Mouse (Mus musculus) hindbrain, embryonic 15.5 days (tissue): Measurements from ENCODE around the gene Fanca. TPM values are rescaled to one million over a fixed set of nuclear protein-coding genes. Genes with fewer than 3 reads are reported as not detected.

Experiments used
- ATAC-seq: fragments of 200-750 bp; cut with Nextera tagmentation; 2 replicates; pipeline ENCODE4 v1.8.0; 2017; ENCODE audit warnings: low read depth, moderate number of reproducible peaks, moderate TSS enrichment; ENCODE audit not compliant: low FRiP score
- H3K27ac ChIP-seq: fragments of 300-500 bp; sonication (generic); replicated peaks from 2 replicates; pipeline ENCODE4 v1.5.1; 2015; ENCODE audit warnings: mild to moderate bottlenecking, inconsistent platforms
- H3K27me3 ChIP-seq: fragments of 300-500 bp; sonication (generic); 2 replicates; pipeline ENCODE4 v1.6.1; 2015; ENCODE audit warnings: control low read depth, inconsistent platforms
- H3K36me3 ChIP-seq: fragments of 300-500 bp; sonication (generic); 2 replicates; pipeline ENCODE4 v1.6.1; 2015; ENCODE audit warnings: control low read depth, inconsistent platforms
- H3K4me1 ChIP-seq: fragments of 300-500 bp; sonication (generic); replicated peaks from 2 replicates; pipeline ENCODE4 v1.6.1; 2015; ENCODE audit warnings: control low read depth, inconsistent platforms
- H3K4me2 ChIP-seq: fragments of 300-500 bp; sonication (generic); 2 replicates; pipeline ENCODE4 v1.6.1; 2015; ENCODE audit warnings: moderate library complexity, mild to moderate bottlenecking, inconsistent platforms
- H3K4me3 ChIP-seq: fragments of 300-500 bp; sonication (generic); 2 replicates; pipeline ENCODE4 v1.5.1; 2015; ENCODE audit warnings: mild to moderate bottlenecking, inconsistent platforms
- H3K9ac ChIP-seq: fragments of 300-500 bp; sonication (generic); 2 replicates; pipeline ENCODE4 v1.6.1; 2015; ENCODE audit warnings: inconsistent platforms
- H3K9me3 ChIP-seq: fragments of 300-500 bp; sonication (generic); 2 replicates; pipeline ENCODE4 v1.6.1; 2016; ENCODE audit warnings: control low read depth, inconsistent platforms
- WGBS: fragments of 180-500 bp; shearing (Covaris S2); methylation state at CpG from one replicate; pipeline ENCODE4 v1.1.7; 2015; 5-methylcytosine and 5-hydroxymethylcytosine counted together
- polyA plus RNA-seq: library from polyadenylated mRNA; unstranded; fragments of >200 nt; fragmentation: Nextera tagmentation; extraction: Ambion mirVana; gene quantifications from 2 replicates; pipeline ENCODE4 v1.2.1, GENCODE M21; 2015

Fanca gene
- polyA plus RNA-seq, 1 experiment from 2014 or later, result 6.9 TPM

DNA sequence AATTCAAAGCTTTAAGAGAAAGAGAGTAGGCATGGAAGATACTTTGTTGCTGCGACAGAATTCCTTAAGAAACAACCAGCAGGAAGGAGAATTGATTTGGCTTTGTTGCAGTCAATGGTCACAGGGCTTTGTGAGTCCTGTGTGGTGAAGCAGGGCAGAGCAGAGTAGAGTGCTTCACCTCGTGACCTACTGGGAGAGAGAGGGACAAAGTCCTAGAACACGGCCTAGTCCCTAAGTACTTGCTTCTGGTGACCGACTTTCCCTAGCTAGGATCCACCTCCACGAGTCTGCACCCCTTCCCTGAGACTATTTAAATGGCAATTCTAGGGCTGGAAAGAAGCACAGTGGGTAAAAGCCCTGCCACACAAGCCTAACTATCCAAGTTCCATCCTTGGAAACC, 11.6 kb upstream of the Fanca start:
- 60% methylated on average over 5 of the region's 5 CpGs for WGBS
- Histone ChIP-seq H3K4me2 (no peak overlapping the region), H3K36me3 (no peaks in the 10 kb centered on the region), H3K9me3 (no peaks in the 10 kb centered on the region), H3K4me3 (no peak overlapping the region), H3K9ac (no peak overlapping the region), H3K4me1 (peaks cover 27% of the 10 kb centered on the region), H3K27me3 (no peaks in the 10 kb centered on the region), H3K27ac (no peak overlapping the region)
- no peak for ATAC-seq

DNA sequence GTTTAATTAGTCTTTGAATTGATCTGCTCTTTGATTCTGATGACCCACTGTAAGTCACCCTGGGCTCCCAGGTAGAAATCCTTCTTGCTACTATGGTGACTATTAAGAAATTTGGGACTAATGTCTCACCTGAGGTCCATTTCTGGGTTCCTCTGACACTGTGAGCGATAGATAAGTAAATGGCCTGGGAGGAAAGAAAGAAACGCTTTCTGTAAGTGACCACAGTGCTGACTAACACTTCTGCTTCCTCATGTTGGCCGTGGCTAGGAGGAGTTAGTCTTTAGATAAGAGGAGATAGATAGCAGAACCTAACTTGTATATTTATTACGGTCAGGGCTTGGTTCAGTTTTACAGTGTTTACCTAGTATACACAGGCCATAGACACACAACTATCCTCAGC, 11.0 kb upstream of the Fanca start:
- Histone ChIP-seq H3K4me2 (no peak overlapping the region), H3K27me3 (no peaks in the 10 kb centered on the region), H3K4me3 (no peak overlapping the region), H3K27ac (no peak overlapping the region), H3K9me3 (no peaks in the 10 kb centered on the region), H3K36me3 (no peaks in the 10 kb centered on the region), H3K9ac (no peak overlapping the region), H3K4me1 (peaks cover 21% of the 10 kb centered on the region)
- no peak for ATAC-seq
- 86% methylated on average over 4 of the region's 4 CpGs for WGBS

DNA sequence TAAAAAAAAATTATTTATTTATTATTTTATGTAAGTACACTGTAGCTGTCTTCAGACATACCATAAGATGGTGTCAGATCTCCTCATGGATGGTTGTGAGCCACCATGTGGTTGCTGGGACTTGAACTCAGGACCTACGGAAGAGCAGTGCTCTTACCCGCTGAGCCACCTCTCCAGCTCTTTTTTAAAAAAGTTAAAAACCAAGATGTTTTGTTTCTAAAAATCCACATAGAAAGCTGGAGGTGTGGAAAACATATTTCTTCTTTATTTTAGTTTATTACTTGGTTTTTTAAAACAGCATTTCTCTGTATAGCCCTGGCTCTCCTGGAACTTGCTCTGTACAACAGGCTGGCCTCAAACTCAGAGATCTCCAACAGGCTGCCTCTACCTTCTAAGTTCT, 10.2 kb upstream of the Fanca start:
- Histone ChIP-seq H3K27ac (no peak overlapping the region), H3K9ac (no peak overlapping the region), H3K27me3 (no peaks in the 10 kb centered on the region), H3K36me3 (no peaks in the 10 kb centered on the region), H3K4me1 (peaks cover 13% of the 10 kb centered on the region), H3K4me3 (no peak overlapping the region), H3K9me3 (no peaks in the 10 kb centered on the region), H3K4me2 (no peak overlapping the region)
- ATAC-seq, result no peak
- WGBS, result 94% methylated on average over 2 of the region's 2 CpGs

DNA sequence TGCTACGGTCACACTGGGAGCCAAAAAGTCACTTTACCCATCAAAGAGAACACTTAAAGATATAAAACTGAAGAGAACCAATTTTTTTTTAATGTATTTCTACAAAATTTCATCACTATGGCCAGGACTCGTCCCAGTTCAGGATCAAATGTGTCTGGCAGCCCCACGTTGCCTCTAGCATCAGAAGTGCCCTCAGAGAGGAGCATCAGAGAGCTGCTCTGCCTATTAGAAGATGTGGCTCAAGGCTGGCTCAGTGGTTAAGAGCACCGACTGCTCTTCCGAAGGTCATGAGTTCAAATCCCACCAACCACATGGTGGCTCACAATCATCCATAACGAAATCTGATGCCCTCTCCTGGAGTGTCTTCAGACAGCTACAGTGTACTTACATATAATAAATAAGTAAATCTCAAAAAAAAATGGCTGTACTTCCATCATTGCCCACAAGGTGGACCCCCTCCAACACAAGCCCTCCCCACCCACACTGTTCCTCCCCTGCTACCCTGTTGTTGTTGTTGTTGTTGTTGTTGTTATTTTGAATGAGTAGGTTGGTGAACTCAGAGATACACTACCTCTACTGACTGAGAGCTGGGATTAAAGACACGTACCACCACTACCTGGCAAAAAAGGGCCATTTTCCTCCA, 1.3 kb upstream of the Fanca start:
- Histone ChIP-seq H3K27ac (no peak overlapping the region), H3K36me3 (no peaks in the 10 kb centered on the region), H3K27me3 (no peaks in the 10 kb centered on the region), H3K4me3 (no peak overlapping the region), H3K4me1 (peaks cover 14% of the 10 kb centered on the region), H3K4me2 (no peak overlapping the region), H3K9ac (no peak overlapping the region), H3K9me3 (no peaks in the 10 kb centered on the region)
- WGBS, result 39% methylated on average over 7 of the region's 7 CpGs
- no peak for ATAC-seq

- H3K4me1 ChIP-seq, result peaks cover 14% of the 10 kb centered on the region
- H3K36me3 ChIP-seq, result no peaks in the 10 kb centered on the region
- peak overlapping the region; percentile 41 for H3K9ac ChIP-seq
- H3K4me3 ChIP-seq, result peak overlapping the region; percentile 45
- no peaks in the 10 kb centered on the region for H3K9me3 ChIP-seq
- ATAC-seq, result peak; percentile 75
- H3K27ac ChIP-seq, result no peak overlapping the region
- H3K4me2 ChIP-seq, result peak overlapping the region; percentile 76
- WGBS, result 6% methylated on average over 21 of the region's 21 CpGs
- H3K27me3 ChIP-seq, result no peaks in the 10 kb centered on the region
Measured at GRCm38 (mm10) chr8:123317781-123318466, 452 bp downstream of the Fanca start.

GRCm38 (mm10) chr8:123308738-123309137, 9.6 kb downstream of the Fanca start:
- 78% methylated on average over 4 of the region's 4 CpGs for WGBS
- H3K36me3 ChIP-seq, result no peaks in the 10 kb centered on the region

GRCm38 (mm10) chr8:123298301-123298700, 20.1 kb downstream of the Fanca start:
- Histone ChIP-seq H3K9me3 (no peaks in the 10 kb centered on the region), H3K36me3 (no peaks in the 10 kb centered on the region), H3K4me1 (no peaks in the 10 kb centered on the region), H3K4me3 (no peak overlapping the region), H3K27ac (no peak overlapping the region), H3K27me3 (no peaks in the 10 kb centered on the region), H3K9ac (no peak overlapping the region), H3K4me2 (no peak overlapping the region)
- no peak for ATAC-seq
- 94% methylated on average over 11 of the region's 11 CpGs for WGBS

More at GRCm38 (mm10) chr8:123308738-123309137, 9.6 kb downstream of the Fanca start:
- H3K27me3 ChIP-seq, result no peaks in the 10 kb centered on the region
- no peak overlapping the region for H3K4me3 ChIP-seq
- no peak overlapping the region for H3K9ac ChIP-seq
- ATAC-seq, result no peak
- H3K4me2 ChIP-seq, result no peak overlapping the region
- H3K27ac ChIP-seq, result no peak overlapping the region
- H3K4me1 ChIP-seq, result no peaks in the 10 kb centered on the region
- no peaks in the 10 kb centered on the region for H3K9me3 ChIP-seq

- no peak for ATAC-seq
- Histone ChIP-seq H3K9me3 (no peaks in the 10 kb centered on the region), H3K27ac (no peak overlapping the region), H3K4me1 (no peaks in the 10 kb centered on the region), H3K9ac (no peak overlapping the region), H3K4me3 (no peak overlapping the region), H3K27me3 (no peaks in the 10 kb centered on the region), H3K4me2 (no peak overlapping the region), H3K36me3 (no peaks in the 10 kb centered on the region)
- 86% methylated on average over 2 of the region's 2 CpGs for WGBS
Measured at GRCm38 (mm10) chr8:123292785-123293184, 25.6 kb downstream of the Fanca start.

DNA sequence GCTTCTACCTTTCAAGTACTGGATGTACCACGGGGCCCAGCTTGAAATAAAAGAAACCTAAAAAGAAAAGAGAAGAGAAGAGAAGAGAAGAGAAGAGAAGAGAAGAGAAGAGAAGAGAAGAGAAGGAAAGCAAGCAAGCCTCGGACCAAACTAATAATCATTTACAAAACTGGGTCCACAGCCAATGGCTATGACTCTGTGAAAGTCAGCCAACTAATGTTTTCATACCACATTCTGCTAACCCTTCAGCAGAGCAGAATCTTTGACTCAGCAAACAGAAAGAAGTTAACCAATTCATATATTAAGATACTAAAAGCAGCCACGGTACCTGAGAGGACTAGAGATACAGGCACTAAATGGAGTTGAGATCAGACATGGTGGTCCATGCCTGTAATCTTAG, 26.1 kb downstream of the Fanca start:
- ATAC-seq, result no peak
- Histone ChIP-seq H3K9me3 (no peaks in the 10 kb centered on the region), H3K27ac (no peak overlapping the region), H3K27me3 (no peaks in the 10 kb centered on the region), H3K4me2 (no peak overlapping the region), H3K4me1 (no peaks in the 10 kb centered on the region), H3K36me3 (no peaks in the 10 kb centered on the region), H3K9ac (no peak overlapping the region), H3K4me3 (no peak overlapping the region)
- WGBS, result 98% methylated on average over 3 of the region's 3 CpGs

GRCm38 (mm10) chr8:123291716-123292115, 26.7 kb downstream of the Fanca start:
- WGBS, result 93% methylated on average over 8 of the region's 8 CpGs
- H3K4me3 ChIP-seq, result no peak overlapping the region

GRCm38 (mm10) chr8:123290679-123291078, 27.7 kb downstream of the Fanca start:
- no peaks in the 10 kb centered on the region for H3K4me1 ChIP-seq
- H3K27me3 ChIP-seq, result no peaks in the 10 kb centered on the region
- no peaks in the 10 kb centered on the region for H3K36me3 ChIP-seq
- H3K4me3 ChIP-seq, result no peak overlapping the region
- no peak for ATAC-seq
- H3K9ac ChIP-seq, result no peak overlapping the region
- 90% methylated on average over 8 of the region's 8 CpGs for WGBS
- H3K9me3 ChIP-seq, result no peaks in the 10 kb centered on the region
- no peak overlapping the region for H3K4me2 ChIP-seq
- H3K27ac ChIP-seq, result no peak overlapping the region

More at GRCm38 (mm10) chr8:123291716-123292115, 26.7 kb downstream of the Fanca start:
- Histone ChIP-seq H3K27me3 (no peaks in the 10 kb centered on the region), H3K9me3 (no peaks in the 10 kb centered on the region), H3K27ac (no peak overlapping the region), H3K36me3 (no peaks in the 10 kb centered on the region), H3K4me2 (no peak overlapping the region), H3K4me1 (no peaks in the 10 kb centered on the region), H3K9ac (no peak overlapping the region)
- ATAC-seq, result no peak

DNA sequence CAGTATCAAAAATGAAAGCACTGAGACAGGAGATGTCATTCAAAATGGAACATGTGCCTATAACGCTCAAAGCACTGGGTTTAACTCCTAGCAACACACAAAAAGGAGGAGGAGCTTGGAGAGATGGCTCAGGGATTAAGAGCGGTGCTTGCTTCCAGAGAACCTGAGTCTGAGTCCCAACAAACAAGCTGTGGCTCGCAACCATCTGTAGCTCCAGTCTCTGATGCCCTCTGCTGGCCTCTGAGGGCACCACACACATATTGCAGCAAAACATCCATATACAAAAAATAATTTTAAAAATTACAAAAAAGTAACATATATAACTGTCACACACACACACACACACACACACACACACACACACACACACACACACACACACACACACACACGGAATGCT, 28.2 kb downstream of the Fanca start:
- Histone ChIP-seq H3K4me1 (no peaks in the 10 kb centered on the region), H3K9me3 (no peaks in the 10 kb centered on the region), H3K36me3 (no peaks in the 10 kb centered on the region), H3K9ac (no peak overlapping the region), H3K4me2 (no peak overlapping the region), H3K4me3 (no peak overlapping the region), H3K27me3 (no peaks in the 10 kb centered on the region), H3K27ac (no peak overlapping the region)
- WGBS, result 81% methylated on average over 4 of the region's 4 CpGs
- ATAC-seq, result no peak
